Mouse (Mus musculus) heart, postnatal 14 days (tissue): ENCODE results near the gene Dop1b. TPM values are rescaled to one million over a fixed set of nuclear protein-coding genes. Genes with fewer than 3 reads are reported as not detected.

Experiments used
- DNase-seq, 2 experiments: peaks; one replicate each; pipeline ENCODE4 v3.0.0; 2021 to 2022
- intact Hi-C: fragments of 180-260 bp; cut with DNase I; formaldehyde crosslinking; loops from one replicate; pipeline ENCODE4 v1.15.1; 2025
- total RNA-seq, 2 experiments: library from RNA; stranded (reverse); gene quantifications; 2 replicates each; pipeline ENCODE4 v1.2.3; 2021

Gene Dop1b
- total RNA-seq, 2 experiments from 2014 or later, result 17.6 to 17.8 TPM

- intact Hi-C loops, result loop anchor here (10.0 kb wide), 1 partner anchor 54 kb away; no protein-coding TSS in a partner anchor
Observed at GRCm38 (mm10) chr16:93710924-93711323, 780 bp upstream of the Dop1b start.

GRCm38 (mm10) chr16:93712189-93712885 lies 633 bp downstream of the Dop1b start:
- intact Hi-C loops, result loop anchor here (10.0 kb wide), 1 partner anchor 52 kb away; no protein-coding TSS in a partner anchor
- no peak for DNase-seq

More at GRCm38 (mm10) chr16:93710924-93711323, 780 bp upstream of the Dop1b start:
- peak; percentile 70 to 84 for DNase-seq

GRCm38 (mm10) chr16:93712966-93713365 lies 1.3 kb downstream of the Dop1b start:
- no peak for DNase-seq
- intact Hi-C loops, result loop anchor here (10.0 kb wide), 1 partner anchor 52 kb away; no protein-coding TSS in a partner anchor

- intact Hi-C loops, result loop anchor here (10.0 kb wide), 1 partner anchor 50 kb away; no protein-coding TSS in a partner anchor
- DNase-seq, result no peak
Observed at GRCm38 (mm10) chr16:93714426-93714825, 2.7 kb downstream of the Dop1b start.

GRCm38 (mm10) chr16:93715826-93716225 lies 4.1 kb downstream of the Dop1b start:
- DNase-seq, result no peak
- intact Hi-C loops, result loop anchor here (10.0 kb wide), 1 partner anchor 49 kb away; no protein-coding TSS in a partner anchor

GRCm38 (mm10) chr16:93717299-93717703 lies 5.6 kb downstream of the Dop1b start:
- DNase-seq, result peak; percentile 80 to 90
- intact Hi-C loops, result loop anchor here (10.0 kb wide), 1 partner anchor 48 kb away; no protein-coding TSS in a partner anchor

GRCm38 (mm10) chr16:93721771-93722170 lies 10.1 kb downstream of the Dop1b start:
- DNase-seq, result no peak
- intact Hi-C loops, result no loop called here

GRCm38 (mm10) chr16:93722476-93722875 lies 10.8 kb downstream of the Dop1b start:
- DNase-seq, result no peak
- intact Hi-C loops, result no loop called here

- DNase-seq, result no peak
- intact Hi-C loops, result no loop called here
Observed at GRCm38 (mm10) chr16:93725417-93726144, 13.9 kb downstream of the Dop1b start.

GRCm38 (mm10) chr16:93726186-93726585 lies 14.5 kb downstream of the Dop1b start:
- DNase-seq, result no peak
- intact Hi-C loops, result no loop called here

- no peak for DNase-seq
- intact Hi-C loops, result no loop called here
Observed at GRCm38 (mm10) chr16:93728676-93729075, 17.0 kb downstream of the Dop1b start.

- DNase-seq, result no peak
Observed at GRCm38 (mm10) chr16:93729801-93730721, 18.4 kb downstream of the Dop1b start.

GRCm38 (mm10) chr16:93731310-93731709 lies 19.6 kb downstream of the Dop1b start:
- intact Hi-C loops, result no loop called here
- DNase-seq, result no peak

More at GRCm38 (mm10) chr16:93729801-93730721, 18.4 kb downstream of the Dop1b start:
- intact Hi-C loops, result no loop called here

- no peak for DNase-seq
- intact Hi-C loops, result no loop called here
Observed at GRCm38 (mm10) chr16:93732875-93733569, 21.3 kb downstream of the Dop1b start.

- intact Hi-C loops, result no loop called here
- DNase-seq, result peak; percentile 24 to 28
Observed at GRCm38 (mm10) chr16:93739251-93739650, 27.5 kb downstream of the Dop1b start.

GRCm38 (mm10) chr16:93742903-93743302 lies 31.2 kb downstream of the Dop1b start:
- no peak for DNase-seq
- intact Hi-C loops, result no loop called here

- no peak for DNase-seq
- intact Hi-C loops, result no loop called here
Observed at GRCm38 (mm10) chr16:93744049-93744490, 32.4 kb downstream of the Dop1b start.

- DNase-seq, result no peak
- intact Hi-C loops, result no loop called here
Observed at GRCm38 (mm10) chr16:93744804-93745340, 33.2 kb downstream of the Dop1b start.

GRCm38 (mm10) chr16:93746397-93746796 lies 34.7 kb downstream of the Dop1b start:
- no peak for DNase-seq
- intact Hi-C loops, result no loop called here
